Mouse (Mus musculus) urinary bladder, postnatal 10 days (tissue): ENCODE measurements around the gene Trim28.
A peak's percentile ranks its signal among the peaks of the same experiment; 100 is the strongest.

Experiments
- DNase-seq: peaks from one replicate; pipeline ENCODE4 v3.0.0; 2022; ENCODE audit warnings: low spot score

Trim28 gene

GRCm38 (mm10) chr7:12998851-12999250, at the start of gene Trim28:
Gene Trim28 (plus strand): TSS chr7:12999114.
- DNase-seq, result no peak

- DNase-seq, result no peak
These were observed 49.1 kb upstream of the Trim28 start for GRCm38 (mm10) chr7:12949872-12950229.

- no peak for DNase-seq
These were observed 44.0 kb upstream of the Trim28 start for GRCm38 (mm10) chr7:12954896-12955295.

GRCm38 (mm10) chr7:12957511-12957910, 41.4 kb upstream of the Trim28 start:
- DNase-seq, result no peak

GRCm38 (mm10) chr7:12958948-12959347, 40.0 kb upstream of the Trim28 start:
- DNase-seq, result no peak

- no peak for DNase-seq
These were observed 39.2 kb upstream of the Trim28 start for GRCm38 (mm10) chr7:12959718-12960117.

GRCm38 (mm10) chr7:12961511-12962141, 37.3 kb upstream of the Trim28 start:
- DNase-seq, result no peak

GRCm38 (mm10) chr7:12965678-12966091, 33.2 kb upstream of the Trim28 start, which contains the start of gene Zfp324:
Gene Zfp324 (plus strand): TSS chr7:12965838.
- peak; percentile 48 for DNase-seq

- no peak for DNase-seq
These were observed 32.6 kb upstream of the Trim28 start for GRCm38 (mm10) chr7:12966104-12966845.

GRCm38 (mm10) chr7:12970906-12971305, 28.0 kb upstream of the Trim28 start:
- DNase-seq, result no peak

- peak; percentile 97 for DNase-seq
These were observed 21.1 kb upstream of the Trim28 start, which contains the start of gene Zfp446 for GRCm38 (mm10) chr7:12977682-12978389. Gene Zfp446 (plus strand): TSS chr7:12977848.

- DNase-seq, result no peak
These were observed 19.8 kb upstream of the Trim28 start for GRCm38 (mm10) chr7:12978931-12979722.

GRCm38 (mm10) chr7:12979776-12980175, 19.1 kb upstream of the Trim28 start:
- DNase-seq, result no peak

GRCm38 (mm10) chr7:12980291-12980690, 18.6 kb upstream of the Trim28 start:
- no peak for DNase-seq

- DNase-seq, result no peak
These were observed 13.2 kb upstream of the Trim28 start for GRCm38 (mm10) chr7:12985724-12986123.

- no peak for DNase-seq
These were observed 12.0 kb upstream of the Trim28 start for GRCm38 (mm10) chr7:12986906-12987305.

- DNase-seq, result no peak
These were observed 11.3 kb upstream of the Trim28 start for GRCm38 (mm10) chr7:12987409-12988189.

GRCm38 (mm10) chr7:12992222-12992621, 6.7 kb upstream of the Trim28 start:
- no peak for DNase-seq

GRCm38 (mm10) chr7:12993148-12993547, 5.8 kb upstream of the Trim28 start:
- no peak for DNase-seq

- DNase-seq, result no peak
These were observed 3.1 kb upstream of the Trim28 start for GRCm38 (mm10) chr7:12995862-12996261.

GRCm38 (mm10) chr7:12997230-12997629, 1.7 kb upstream of the Trim28 start:
- no peak for DNase-seq
